Mouse (Mus musculus): Measurements from ENCODE around the gene Psmb6.

- TF ChIP-seq CTCF (IDR thresholded peaks at IDR 0.05; ENCODE audit: borderline replicate concordance, insufficient read depth, low read depth, low read length) (no peak), POLR2A (IDR thresholded peaks at IDR 0.05; ENCODE audit: borderline replicate concordance, insufficient read depth, low read length) (no peak)
These were observed 32.4 kb downstream of the Psmb6 start for GRCm38 (mm10) chr11:70557545-70557944.
